Mouse (Mus musculus) forebrain, embryonic 14.5 days (tissue): Measurements from ENCODE around the gene Pex3. TPM values are rescaled to one million over a fixed set of nuclear protein-coding genes. Genes with fewer than 3 reads are reported as not detected.
"Not testable (repeated sequence)": the region's sequence is repeated elsewhere in the genome, so short reads cannot be mapped to it uniquely, and the experiment has no call there.

ENCODE experiments used
- ATAC-seq: fragments of 200-750 bp; cut with Nextera tagmentation; 2 replicates; pipeline ENCODE4 v1.8.0; 2017; ENCODE audit warnings: mild to moderate bottlenecking, moderate library complexity
- DNase-seq: peaks from one replicate; pipeline ENCODE4 v3.0.0-alpha.2; 2015; ENCODE audit warnings: low spot score
- H3K27ac ChIP-seq: fragments of 300-500 bp; sonication (generic); 2 replicates; pipeline ENCODE4 v1.5.1; 2014; ENCODE audit warnings: low read depth, mild to moderate bottlenecking, control low read depth, low read length, moderate library complexity
- H3K27me3 ChIP-seq: fragments of 300-500 bp; sonication (generic); replicated peaks from 2 replicates; pipeline ENCODE4 v1.6.1; 2014; ENCODE audit warnings: low read length, control low read depth, mixed read lengths; ENCODE audit not compliant: control insufficient read depth, insufficient read depth
- H3K36me3 ChIP-seq: fragments of 300-500 bp; sonication (generic); 2 replicates; pipeline ENCODE4 v1.6.1; 2014; ENCODE audit warnings: low read length, control low read depth; ENCODE audit not compliant: control insufficient read depth, insufficient read depth
- H3K4me1 ChIP-seq: fragments of 300-500 bp; sonication (generic); 2 replicates; pipeline ENCODE4 v1.6.1; 2014; ENCODE audit warnings: antibody characterized with exemption, low read length, control low read depth; ENCODE audit not compliant: control insufficient read depth, insufficient read depth
- H3K4me2 ChIP-seq: fragments of 300-500 bp; sonication (generic); 2 replicates; pipeline ENCODE4 v1.6.1; 2014; ENCODE audit warnings: mild to moderate bottlenecking, control low read depth, low read length
- H3K4me3 ChIP-seq: fragments of 300-500 bp; sonication (generic); 2 replicates; pipeline ENCODE4 v1.5.1; 2014; ENCODE audit warnings: low read depth, low read length, control low read depth
- H3K9ac ChIP-seq: fragments of 300-500 bp; sonication (generic); 2 replicates; pipeline ENCODE4 v1.6.1; 2014; ENCODE audit warnings: mild to moderate bottlenecking, low read length, control low read depth, moderate library complexity
- H3K9me3 ChIP-seq: fragments of 300-500 bp; sonication (generic); replicated peaks from 2 replicates; pipeline ENCODE4 v1.6.1; 2016; ENCODE audit warnings: low read length, control low read depth, mixed read lengths; ENCODE audit not compliant: control insufficient read depth
- WGBS: fragments of 180-500 bp; shearing (Covaris S2); extraction: QIAGEN DNeasy Blood & Tissue Kit; methylation state at CpG from one replicate; pipeline ENCODE4 v1.1.7; 2014; 5-methylcytosine and 5-hydroxymethylcytosine counted together
- polyA plus RNA-seq: library from polyadenylated mRNA; unstranded; fragments of >200 nt; fragmentation: Nextera tagmentation; extraction: Ambion mirVana; gene quantifications from 2 replicates; pipeline ENCODE4 v1.2.1, GENCODE M21; 2014

The Pex3 gene
- polyA plus RNA-seq, 1 experiment from 2014 or later, result 38.4 TPM

DNA sequence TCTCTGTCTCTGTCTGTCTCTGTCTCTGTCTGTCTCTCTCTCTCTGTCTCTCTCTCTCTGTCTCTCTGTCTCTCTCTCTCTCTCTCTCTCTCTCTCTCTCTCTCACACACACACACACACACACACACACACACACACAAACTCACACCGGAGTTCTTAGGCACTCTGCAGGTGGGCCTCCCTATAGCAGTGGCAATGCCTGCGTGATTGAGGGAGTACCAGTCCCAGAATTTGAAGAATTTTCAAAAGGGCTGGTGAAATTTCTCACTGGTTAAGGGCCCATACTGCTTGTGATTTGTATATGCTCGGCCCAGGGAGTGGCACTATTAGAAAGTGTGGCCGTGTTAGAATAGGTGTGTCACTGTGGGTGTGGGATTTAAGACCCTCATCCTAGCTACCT is 51.4 kb downstream of the Pex3 start:
- WGBS, result 55% methylated on average over 4 of the region's 4 CpGs
- peak; percentile 44; the same call in 1 of the 2 replicates for ATAC-seq
- not testable (repeated sequence) for DNase-seq, H3K27me3 ChIP-seq, H3K9me3 ChIP-seq, H3K4me1 ChIP-seq, H3K36me3 ChIP-seq, H3K27ac ChIP-seq
- peak overlapping the region; percentile 70; the same call in 1 of the 2 replicates for H3K9ac ChIP-seq
- H3K4me2 ChIP-seq, result peak overlapping the region; percentile 65
- peak overlapping the region; percentile 44 for H3K4me3 ChIP-seq

DNA sequence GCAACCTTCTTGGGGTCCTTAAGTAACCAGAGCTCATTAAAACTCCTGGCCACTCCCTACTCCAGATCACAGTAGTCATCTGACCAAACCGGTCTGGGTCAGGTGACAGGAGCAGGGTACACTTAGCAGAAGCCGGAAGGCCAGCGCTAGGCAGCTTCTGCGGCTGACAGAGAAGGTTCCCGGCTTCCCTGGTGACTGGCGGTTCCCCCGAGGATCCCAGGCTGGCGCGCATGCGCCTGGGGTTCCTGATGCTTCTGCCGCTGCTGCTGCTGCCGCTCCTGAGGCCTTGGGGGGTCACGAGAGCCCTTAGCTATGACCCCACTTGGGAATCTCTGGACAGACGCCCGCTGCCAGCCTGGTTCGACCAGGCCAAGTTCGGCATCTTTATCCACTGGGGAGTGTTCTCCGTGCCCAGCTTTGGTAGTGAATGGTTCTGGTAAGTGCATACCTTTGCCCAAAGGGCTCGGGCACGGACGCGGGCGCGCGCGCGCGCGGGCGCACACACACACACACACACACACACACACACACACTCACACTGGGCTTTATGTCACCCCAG is 51.9 kb downstream of the Pex3 start:
- no peaks in the 10 kb centered on the region for H3K36me3 ChIP-seq
- H3K27me3 ChIP-seq, result no peaks in the 10 kb centered on the region
- DNase-seq (peak; percentile 90), ATAC-seq (peak; percentile 93)
- peak overlapping the region; percentile 65 for H3K4me2 ChIP-seq
- H3K4me1 ChIP-seq, result no peaks in the 10 kb centered on the region
- under 1% methylated on average over 30 of the region's 30 CpGs for WGBS
- peak overlapping the region; percentile 44 for H3K4me3 ChIP-seq
- H3K9me3 ChIP-seq, result no peaks in the 10 kb centered on the region
- peak overlapping the region; percentile 70 for H3K9ac ChIP-seq
- no peak overlapping the region for H3K27ac ChIP-seq

DNA sequence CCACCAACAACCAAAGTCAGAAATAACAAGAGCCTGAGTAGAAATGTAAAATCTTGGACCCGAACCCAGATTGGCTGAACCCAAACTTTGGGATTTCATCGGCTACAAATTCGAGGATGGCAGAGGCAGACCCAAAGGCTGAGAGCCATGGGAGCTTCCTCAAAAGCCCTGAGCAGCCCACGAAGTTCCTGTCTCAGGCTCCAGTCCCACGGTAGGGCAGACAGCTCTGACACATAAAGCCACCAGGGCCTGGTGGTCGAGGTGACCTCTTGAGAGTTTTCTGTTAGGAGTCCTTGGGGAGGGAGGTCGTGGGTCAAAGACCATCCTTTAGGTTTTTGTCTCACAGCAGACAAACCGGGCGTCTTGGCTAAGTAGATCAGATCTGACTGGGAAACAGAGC is 52.5 kb downstream of the Pex3 start:
- 54% methylated on average over 9 of the region's 9 CpGs for WGBS
- no peaks in the 10 kb centered on the region for H3K4me1 ChIP-seq
- H3K4me2 ChIP-seq, result peak overlapping the region; percentile 65
- H3K9ac ChIP-seq, result peak overlapping the region; percentile 70; the same call in 1 of the 2 replicates
- H3K4me3 ChIP-seq, result peak overlapping the region; percentile 44; the same call in 1 of the 2 replicates
- peak; percentile 4; the same call in 1 of the 2 replicates for ATAC-seq
- H3K36me3 ChIP-seq, result no peaks in the 10 kb centered on the region
- no peak overlapping the region for H3K27ac ChIP-seq
- H3K27me3 ChIP-seq, result no peaks in the 10 kb centered on the region
- H3K9me3 ChIP-seq, result no peaks in the 10 kb centered on the region
- no peak for DNase-seq

- no peak within 1 kb of the TSS for H3K9ac ChIP-seq
- H3K4me1 ChIP-seq, result no peaks in the 10 kb centered on the region
- no peak within 1 kb of the TSS for H3K4me3 ChIP-seq
- no peaks in the 10 kb centered on the region for H3K27me3 ChIP-seq
- H3K4me2 ChIP-seq, result no peak within 1 kb of the TSS
- no peak for ATAC-seq
- 88% methylated on average over 2 of the region's 2 CpGs for WGBS
- H3K36me3 ChIP-seq, result no peaks in the 10 kb centered on the region
- DNase-seq, result no peak
- H3K27ac ChIP-seq, result no peak within 1 kb of the TSS
- no peaks in the 10 kb centered on the region for H3K9me3 ChIP-seq
Measured at GRCm38 (mm10) chr10:13499331-13499730, 53.6 kb downstream of the Pex3 start, which contains the start of gene Fuca2. Gene Fuca2, plus strand, starts transcription at chr10:13499540.

DNA sequence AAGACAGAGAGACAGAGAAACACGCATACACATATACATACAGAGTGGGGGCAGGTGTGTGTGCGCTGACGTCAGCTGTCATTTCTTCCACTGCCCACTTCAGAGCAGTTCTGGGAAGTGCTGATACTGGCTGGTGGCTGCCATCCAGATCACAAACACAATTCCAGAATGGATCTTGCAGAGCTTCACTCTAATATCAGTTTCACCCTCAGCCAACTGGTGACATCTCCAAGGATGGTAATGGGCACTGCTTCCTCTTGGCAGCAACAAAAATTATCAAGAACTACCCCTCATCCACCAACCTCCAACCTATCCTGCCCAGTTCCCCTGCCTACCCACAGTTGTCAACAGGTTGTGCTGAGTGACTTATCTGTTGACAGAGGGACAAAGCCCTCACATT is 56.6 kb downstream of the Pex3 start:
- Histone ChIP-seq H3K4me3 (no peak overlapping the region), H3K27ac (no peak overlapping the region), H3K9me3 (no peaks in the 10 kb centered on the region), H3K9ac (no peak overlapping the region), H3K27me3 (no peaks in the 10 kb centered on the region), H3K4me2 (no peak overlapping the region), H3K4me1 (no peaks in the 10 kb centered on the region), H3K36me3 (no peaks in the 10 kb centered on the region)
- WGBS, result 89% methylated on average over 3 of the region's 3 CpGs
- ATAC-seq, result no peak
- DNase-seq, result no peak

DNA sequence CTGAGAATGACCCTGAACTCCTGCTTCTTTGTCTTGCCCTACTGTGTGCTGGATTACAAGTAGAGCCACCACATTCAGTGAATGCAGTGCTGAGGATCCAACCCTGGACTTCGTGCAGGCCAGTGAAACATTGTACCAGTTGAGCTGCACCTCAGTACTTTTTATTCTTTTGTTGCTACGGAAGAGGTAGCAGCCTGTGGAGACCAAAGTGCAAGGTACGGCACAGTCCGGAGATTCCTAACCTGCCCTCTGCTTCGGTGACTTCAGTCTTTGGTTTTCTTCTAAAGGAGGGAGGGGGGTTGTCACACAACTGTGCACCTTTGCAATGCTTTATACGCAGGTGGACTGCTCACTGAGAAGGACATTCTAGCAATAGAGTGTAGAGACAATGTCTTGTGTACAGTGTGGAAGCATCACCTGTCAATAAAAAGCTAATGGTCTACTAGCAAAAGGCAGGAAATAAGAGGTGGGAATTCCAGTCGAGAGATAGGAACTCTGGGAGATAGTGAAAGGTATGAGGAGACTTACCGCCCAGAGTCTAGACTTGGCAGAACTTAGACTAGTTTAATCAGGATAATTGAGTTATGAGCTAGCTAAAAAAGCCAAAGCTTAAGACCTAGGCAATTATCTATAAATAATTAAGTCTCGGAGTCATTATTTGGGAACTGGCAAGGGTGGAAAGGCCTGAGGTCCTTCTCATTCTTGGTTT is 58.8 kb downstream of the Pex3 start:
- no peaks in the 10 kb centered on the region for H3K4me1 ChIP-seq
- no peak overlapping the region for H3K9ac ChIP-seq
- H3K36me3 ChIP-seq, result no peaks in the 10 kb centered on the region
- 91% methylated on average over 9 of the region's 9 CpGs for WGBS
- no peak for DNase-seq
- H3K4me2 ChIP-seq, result no peak overlapping the region
- no peaks in the 10 kb centered on the region for H3K27me3 ChIP-seq
- H3K27ac ChIP-seq, result no peak overlapping the region
- ATAC-seq, result no peak
- no peak overlapping the region for H3K4me3 ChIP-seq
- H3K9me3 ChIP-seq, result no peaks in the 10 kb centered on the region

DNA sequence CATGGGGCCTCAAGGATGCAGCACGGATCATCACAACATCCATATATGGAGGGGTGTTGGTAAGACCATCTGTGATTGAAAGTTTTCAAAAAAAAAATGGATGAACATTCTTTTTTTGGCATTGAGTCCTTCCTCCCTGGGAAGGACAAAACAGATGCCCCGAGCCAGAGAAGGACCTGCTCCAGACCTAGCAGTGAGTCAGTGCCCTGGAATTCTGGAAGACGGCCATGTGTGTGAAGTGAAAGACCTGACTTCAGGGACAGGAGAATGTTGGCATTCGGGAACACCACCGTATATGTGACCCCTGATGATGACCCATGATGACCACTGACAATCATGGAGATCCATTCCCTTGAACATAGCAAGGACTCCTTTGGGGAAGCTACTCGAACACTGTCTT is 63.3 kb downstream of the Pex3 start:
- no peak overlapping the region for H3K9ac ChIP-seq
- WGBS, result 89% methylated on average over 6 of the region's 6 CpGs
- no peaks in the 10 kb centered on the region for H3K36me3 ChIP-seq
- H3K27ac ChIP-seq, result no peak overlapping the region
- no peaks in the 10 kb centered on the region for H3K27me3 ChIP-seq
- no peaks in the 10 kb centered on the region for H3K4me1 ChIP-seq
- no peak overlapping the region for H3K4me2 ChIP-seq
- DNase-seq, result no peak
- H3K9me3 ChIP-seq, result no peaks in the 10 kb centered on the region
- no peak for ATAC-seq
- H3K4me3 ChIP-seq, result no peak overlapping the region

DNA sequence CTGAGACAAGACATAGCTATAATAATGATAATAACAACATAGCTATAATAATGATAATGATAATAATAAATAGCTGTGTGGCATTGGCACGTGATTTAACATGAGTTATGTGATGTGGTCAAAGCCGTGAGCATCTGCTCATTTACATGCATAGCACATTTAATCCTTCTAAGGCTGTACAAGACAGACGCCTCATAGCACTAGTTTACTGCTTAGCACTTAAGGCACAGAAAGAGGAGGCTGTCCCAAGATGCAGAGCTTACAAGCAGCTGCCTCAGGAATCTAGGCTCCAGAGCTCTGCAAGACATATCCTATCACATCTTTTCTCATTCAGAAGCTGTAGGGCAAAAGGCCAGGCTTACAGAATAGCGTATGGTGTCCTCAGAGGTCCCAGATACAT is 67.0 kb downstream of the Pex3 start:
- peak; percentile 24 for DNase-seq

GRCm38 (mm10) chr10:13479341-13479740 is 73.6 kb downstream of the Pex3 start:
- no peak overlapping the region for H3K4me3 ChIP-seq
- no peak overlapping the region for H3K4me2 ChIP-seq
- DNase-seq (no peak), ATAC-seq (no peak)
- no peak overlapping the region for H3K27ac ChIP-seq
- 81% methylated on average over 6 of the region's 6 CpGs for WGBS
- no peaks in the 10 kb centered on the region; the same call in 1 of the 2 replicates for H3K4me1 ChIP-seq
- H3K36me3 ChIP-seq, result no peaks in the 10 kb centered on the region
- no peaks in the 10 kb centered on the region for H3K9me3 ChIP-seq
- H3K27me3 ChIP-seq, result peaks cover 4% of the 10 kb centered on the region; the same call in 1 of the 2 replicates
- H3K9ac ChIP-seq, result no peak overlapping the region

More for the DNA sequence above, 67.0 kb downstream of the Pex3 start:
- H3K9ac ChIP-seq, result no peak overlapping the region
- no peak overlapping the region for H3K27ac ChIP-seq
- no peaks in the 10 kb centered on the region for H3K4me1 ChIP-seq
- no peaks in the 10 kb centered on the region for H3K36me3 ChIP-seq
- WGBS, result 64% methylated on average over 4 of the region's 4 CpGs
- no peaks in the 10 kb centered on the region for H3K9me3 ChIP-seq
- H3K27me3 ChIP-seq, result no peaks in the 10 kb centered on the region
- no peak overlapping the region for H3K4me2 ChIP-seq
- ATAC-seq, result peak; percentile 52; the same call in 1 of the 2 replicates
- H3K4me3 ChIP-seq, result no peak overlapping the region
